Mouse (Mus musculus): ENCODE results near the gene Tbx15. TPM values are rescaled to one million over a fixed set of nuclear protein-coding genes. Genes with fewer than 3 reads are reported as not detected.

Tbx15 gene
- total RNA-seq, 1 experiment from 2014 or later: not detected

DNA sequence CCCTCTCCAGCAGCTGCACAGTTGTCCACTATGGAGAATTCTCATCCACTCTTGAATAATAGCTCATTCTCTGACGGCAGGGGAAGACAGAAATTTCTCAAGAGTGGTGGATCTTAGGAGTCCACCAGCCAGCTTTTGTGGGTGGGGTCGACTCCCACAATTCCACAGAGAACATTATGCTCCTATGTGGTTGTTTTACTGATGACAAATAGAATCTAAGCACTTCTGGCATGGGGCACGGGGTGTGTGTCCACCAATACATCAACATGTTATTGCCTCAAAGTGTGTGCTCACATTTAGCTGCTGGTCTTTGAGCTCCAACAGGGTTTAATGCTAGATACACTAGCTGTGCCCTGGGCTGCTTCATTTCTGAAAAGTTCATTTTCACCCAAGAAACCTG lies 6.4 kb downstream of the Tbx15 start:
- no peak for ATAC-seq (replicated peaks in 1 of 2; ENCODE audit: insufficient read depth in 1 of 2, low FRiP score in 2 of 2, low TSS enrichment in 1 of 2, low read depth in 1 of 2, poor library complexity in 2 of 2, severe bottlenecking in 2 of 2)

DNA sequence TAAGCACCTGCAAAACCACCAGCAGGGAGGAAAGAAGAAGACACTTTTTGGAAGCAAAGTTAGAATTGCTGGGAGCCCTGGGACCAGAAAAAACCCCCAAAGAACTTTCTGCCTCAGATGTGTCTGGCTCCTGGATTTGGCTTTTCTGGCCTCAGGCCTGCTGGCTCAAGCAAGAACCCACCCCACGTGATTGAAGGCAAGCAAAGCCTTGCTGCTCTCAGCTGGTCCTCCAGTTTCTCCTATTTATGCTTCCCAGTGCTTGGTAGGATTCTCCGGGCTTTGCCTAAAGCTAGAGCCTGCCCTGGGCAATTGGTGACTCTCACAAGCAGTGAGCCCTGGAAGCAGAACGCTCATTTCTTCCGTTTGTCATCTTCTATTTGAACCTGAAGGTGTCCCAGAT lies 7.4 kb downstream of the Tbx15 start:
- ATAC-seq (replicated peaks in 1 of 2; ENCODE audit: insufficient read depth in 1 of 2, low FRiP score in 2 of 2, low TSS enrichment in 1 of 2, low read depth in 1 of 2, poor library complexity in 2 of 2, severe bottlenecking in 2 of 2): no peak

- no peak for ATAC-seq (replicated peaks in 1 of 2; ENCODE audit: insufficient read depth in 1 of 2, low FRiP score in 2 of 2, low TSS enrichment in 1 of 2, low read depth in 1 of 2, poor library complexity in 2 of 2, severe bottlenecking in 2 of 2)
Observed at GRCm38 (mm10) chr3:99247996-99248801, 8.0 kb downstream of the Tbx15 start.

DNA sequence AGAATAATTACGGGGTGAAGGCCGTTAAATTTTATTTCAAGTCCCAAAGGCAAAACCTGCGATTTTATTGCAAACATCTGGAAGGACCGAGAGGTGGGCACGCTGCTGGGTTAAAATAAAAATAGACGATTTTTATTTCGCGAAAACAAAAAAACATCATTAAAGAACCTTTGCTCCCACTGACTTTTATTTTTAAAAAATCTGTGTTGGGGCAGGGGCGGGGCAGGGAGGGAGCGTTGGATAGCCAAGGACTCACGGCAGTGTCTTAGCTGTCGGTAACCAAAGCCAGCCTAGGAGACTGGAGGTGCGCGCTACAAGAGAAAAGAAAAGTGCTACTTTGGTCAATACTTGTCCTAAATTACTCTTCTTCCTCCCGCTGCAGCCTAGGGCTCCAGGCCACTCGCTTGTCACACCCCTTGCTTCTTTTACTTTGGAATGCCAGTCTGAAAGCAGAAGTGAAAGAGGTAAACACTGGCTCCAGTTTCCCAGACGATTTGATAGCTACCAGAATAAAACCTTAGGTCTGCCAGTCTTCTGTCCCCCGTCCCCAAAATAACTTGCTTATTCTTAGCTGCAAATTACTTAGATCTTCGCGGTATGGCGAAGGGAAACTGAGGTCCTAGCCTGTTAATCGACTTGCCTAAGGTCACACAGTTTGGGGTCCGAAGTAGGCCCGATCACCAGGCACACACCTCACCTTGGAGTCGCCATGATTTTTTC lies 8.8 kb downstream of the Tbx15 start:
- no peak for ATAC-seq (replicated peaks in 1 of 2; ENCODE audit: insufficient read depth in 1 of 2, low FRiP score in 2 of 2, low TSS enrichment in 1 of 2, low read depth in 1 of 2, poor library complexity in 2 of 2, severe bottlenecking in 2 of 2)

GRCm38 (mm10) chr3:99249551-99249870 lies 9.3 kb downstream of the Tbx15 start:
- ATAC-seq (replicated peaks in 1 of 2; ENCODE audit: insufficient read depth in 1 of 2, low FRiP score in 2 of 2, low TSS enrichment in 1 of 2, low read depth in 1 of 2, poor library complexity in 2 of 2, severe bottlenecking in 2 of 2): no peak

- no peak for ATAC-seq (replicated peaks in 1 of 2; ENCODE audit: insufficient read depth in 1 of 2, low FRiP score in 2 of 2, low TSS enrichment in 1 of 2, low read depth in 1 of 2, poor library complexity in 2 of 2, severe bottlenecking in 2 of 2)
Observed at GRCm38 (mm10) chr3:99249906-99250305, 9.7 kb downstream of the Tbx15 start.

DNA sequence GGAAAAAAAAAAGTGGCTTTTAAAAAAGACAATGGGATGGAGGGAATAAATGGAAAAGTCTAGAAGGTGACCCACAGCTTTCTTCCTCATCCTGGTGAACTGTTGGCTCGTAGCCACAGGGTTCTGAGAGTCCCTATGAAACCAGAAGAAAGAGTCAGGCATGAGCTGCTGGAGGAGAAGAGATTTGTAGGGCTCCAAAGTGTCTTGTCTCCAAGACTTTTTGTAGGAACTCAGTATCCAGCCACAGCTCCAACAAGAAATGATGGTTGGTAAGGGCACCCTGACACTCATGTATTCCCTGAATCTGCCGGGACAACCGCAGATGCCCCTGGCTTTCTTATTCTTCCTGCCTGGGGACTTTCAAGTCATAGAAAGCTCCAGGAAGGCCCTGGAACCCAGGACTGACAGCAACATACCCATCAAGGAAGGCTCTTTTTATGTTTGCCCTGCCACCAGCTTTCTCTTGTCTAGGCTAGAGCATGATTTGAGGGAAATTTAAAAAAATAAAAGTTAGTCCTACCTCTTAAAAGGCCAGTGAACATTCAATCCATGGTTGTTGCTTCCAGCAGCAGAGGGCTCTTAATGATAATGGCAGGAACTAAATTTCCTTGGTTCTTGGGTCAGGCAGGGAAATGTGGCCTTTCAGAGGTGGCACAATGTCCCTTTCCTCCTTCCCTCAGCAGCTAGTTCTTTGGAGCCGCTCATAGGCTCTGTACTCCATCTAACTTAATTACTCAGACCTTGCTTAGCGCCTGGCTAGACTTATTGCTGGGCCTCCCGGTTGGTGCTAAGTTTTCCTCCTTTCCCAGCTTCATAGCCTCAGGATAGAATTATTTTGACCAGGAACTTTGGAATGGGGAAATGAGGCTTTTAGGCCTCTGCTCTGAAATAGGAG lies 11.3 kb downstream of the Tbx15 start:
- no peak for ATAC-seq (replicated peaks in 1 of 2; ENCODE audit: insufficient read depth in 1 of 2, low FRiP score in 2 of 2, low TSS enrichment in 1 of 2, low read depth in 1 of 2, poor library complexity in 2 of 2, severe bottlenecking in 2 of 2)

DNA sequence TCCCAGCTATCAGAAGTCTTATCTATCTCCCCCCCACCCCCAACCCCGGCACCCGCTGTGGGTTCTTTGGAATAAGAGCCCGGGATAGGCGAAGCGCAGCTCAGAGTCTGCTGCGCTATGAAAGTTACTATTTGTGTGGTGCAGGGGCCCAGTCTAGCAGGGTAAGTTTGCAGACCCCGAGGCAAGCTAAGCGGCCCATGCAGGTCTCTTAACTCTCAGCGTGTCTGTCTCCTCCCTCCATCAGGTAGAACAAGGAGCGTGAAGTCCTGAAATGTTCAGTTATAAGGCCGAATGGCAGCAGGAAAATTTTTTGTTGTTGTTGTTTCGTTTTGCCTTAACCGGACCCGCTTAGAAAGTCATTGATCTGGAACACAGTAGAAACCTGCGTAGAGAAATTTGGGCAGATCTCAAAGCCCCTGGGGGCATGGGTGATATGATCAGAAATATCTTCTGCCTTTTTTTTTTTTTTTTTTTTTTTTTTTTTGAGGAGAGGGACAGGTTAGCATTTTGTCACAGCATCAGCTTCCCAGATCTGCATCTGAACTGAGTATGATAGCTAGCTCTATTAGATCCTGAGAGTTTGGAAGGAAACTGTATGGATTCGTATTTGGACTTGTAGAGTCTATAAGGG lies 12.4 kb downstream of the Tbx15 start:
- no peak for ATAC-seq (replicated peaks in 1 of 2; ENCODE audit: insufficient read depth in 1 of 2, low FRiP score in 2 of 2, low TSS enrichment in 1 of 2, low read depth in 1 of 2, poor library complexity in 2 of 2, severe bottlenecking in 2 of 2)

GRCm38 (mm10) chr3:99253092-99253488 lies 12.9 kb downstream of the Tbx15 start:
- no peak for ATAC-seq (replicated peaks in 1 of 2; ENCODE audit: insufficient read depth in 1 of 2, low FRiP score in 2 of 2, low TSS enrichment in 1 of 2, low read depth in 1 of 2, poor library complexity in 2 of 2, severe bottlenecking in 2 of 2)

DNA sequence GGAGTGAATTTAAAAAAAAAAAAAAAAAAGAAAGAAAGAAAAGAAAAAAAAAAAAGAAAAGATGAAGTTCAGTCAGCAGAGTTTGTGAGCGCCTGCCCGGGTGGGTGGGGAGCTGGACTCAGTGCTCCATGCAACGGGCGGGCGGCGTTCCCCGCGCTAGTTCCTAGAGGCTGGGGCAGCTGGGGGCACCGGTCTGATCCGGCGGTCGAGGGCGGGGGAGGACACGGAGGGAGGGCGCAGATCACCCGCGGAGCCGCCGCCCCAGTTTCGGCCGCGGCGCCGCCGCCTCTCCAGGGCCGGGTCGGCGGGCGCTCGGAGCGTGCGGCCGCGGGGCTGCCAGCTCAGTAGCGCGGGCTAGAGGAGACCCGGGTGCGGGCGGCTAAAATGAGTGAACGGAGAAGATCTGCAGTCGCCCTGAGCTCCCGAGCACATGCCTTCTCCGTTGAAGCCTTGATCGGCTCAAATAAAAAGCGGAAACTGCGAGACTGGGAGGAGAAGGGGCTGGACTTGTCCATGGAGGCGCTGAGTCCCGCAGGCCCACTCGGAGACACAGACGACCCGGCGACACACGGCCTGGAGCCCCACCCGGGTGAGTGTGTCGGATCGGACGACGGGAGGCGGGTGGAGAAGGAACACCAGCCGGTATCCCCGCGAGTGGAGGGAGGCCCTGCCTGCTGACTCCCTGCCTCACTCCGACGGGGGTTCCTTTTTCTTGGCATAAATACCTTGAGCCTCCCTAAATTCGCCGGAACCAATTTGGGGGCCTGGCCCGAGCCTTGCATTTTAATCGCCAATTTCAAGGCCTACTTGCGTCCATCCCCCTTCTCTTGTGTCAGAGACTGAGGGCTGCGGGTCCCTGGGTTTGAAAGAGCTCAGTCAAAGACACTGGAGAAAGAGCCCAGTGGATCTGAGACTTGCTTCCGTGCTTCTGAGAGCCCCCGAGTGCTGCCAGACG lies 13.6 kb downstream of the Tbx15 start:
- ATAC-seq (replicated peaks in 1 of 2; ENCODE audit: insufficient read depth in 1 of 2, low FRiP score in 2 of 2, low TSS enrichment in 1 of 2, low read depth in 1 of 2, poor library complexity in 2 of 2, severe bottlenecking in 2 of 2): peak; percentile 21 to 40

DNA sequence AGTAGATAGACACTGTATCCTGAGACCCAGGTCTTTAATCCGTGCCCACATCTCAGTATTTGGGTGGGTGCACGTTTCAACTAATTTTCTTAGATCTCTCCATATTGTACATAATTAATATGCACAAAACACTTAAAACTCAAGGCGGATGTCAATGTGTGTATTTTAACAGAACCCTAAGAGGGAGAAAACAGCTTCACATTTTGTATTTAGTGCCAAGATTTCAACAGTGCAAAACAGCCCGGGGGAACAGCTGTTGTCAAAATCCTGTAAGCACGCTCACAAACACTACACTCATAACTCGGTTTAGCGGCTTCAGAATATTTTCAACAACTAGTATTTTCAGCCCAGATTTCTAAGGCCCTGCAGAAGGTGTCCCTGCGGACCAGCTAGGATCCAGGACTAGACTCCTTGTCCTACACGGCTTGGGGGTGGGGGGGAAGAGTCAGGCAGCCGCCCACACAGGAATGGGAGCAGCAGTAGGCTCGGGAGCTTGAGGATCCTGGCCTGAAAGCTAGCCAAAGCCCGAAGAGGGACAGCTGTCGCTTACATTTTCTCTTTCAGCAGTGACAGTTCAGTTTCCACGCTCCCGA lies 14.5 kb downstream of the Tbx15 start:
- ATAC-seq (replicated peaks in 1 of 2; ENCODE audit: insufficient read depth in 1 of 2, low FRiP score in 2 of 2, low TSS enrichment in 1 of 2, low read depth in 1 of 2, poor library complexity in 2 of 2, severe bottlenecking in 2 of 2): no peak

- no peak for ATAC-seq (replicated peaks in 1 of 2; ENCODE audit: insufficient read depth in 1 of 2, low FRiP score in 2 of 2, low TSS enrichment in 1 of 2, low read depth in 1 of 2, poor library complexity in 2 of 2, severe bottlenecking in 2 of 2)
Observed at GRCm38 (mm10) chr3:99255411-99256365, 15.5 kb downstream of the Tbx15 start.

GRCm38 (mm10) chr3:99256366-99256750 lies 16.2 kb downstream of the Tbx15 start:
- ATAC-seq (replicated peaks in 1 of 2; ENCODE audit: insufficient read depth in 1 of 2, low FRiP score in 2 of 2, low TSS enrichment in 1 of 2, low read depth in 1 of 2, poor library complexity in 2 of 2, severe bottlenecking in 2 of 2): no peak

DNA sequence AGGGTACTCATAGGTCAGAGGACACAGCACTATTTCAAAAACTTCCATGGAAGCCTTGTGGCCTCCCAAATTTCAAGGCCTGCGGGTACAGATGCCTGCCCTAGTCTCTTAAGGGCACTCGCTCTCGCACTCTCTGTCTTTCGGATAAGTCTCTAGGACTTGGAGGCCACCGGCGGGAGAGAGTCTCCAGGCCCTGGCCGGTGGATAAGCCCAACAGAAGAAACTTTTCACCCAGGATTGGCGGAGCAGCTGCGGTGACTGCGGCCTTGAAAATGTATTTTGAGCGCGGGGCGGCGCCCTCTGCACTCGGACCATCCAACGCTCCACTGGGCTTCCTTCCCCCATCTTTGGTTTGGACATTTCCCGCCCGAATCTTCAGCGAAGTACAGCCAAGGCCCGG lies 16.6 kb downstream of the Tbx15 start:
- no peak for ATAC-seq (replicated peaks in 1 of 2; ENCODE audit: insufficient read depth in 1 of 2, low FRiP score in 2 of 2, low TSS enrichment in 1 of 2, low read depth in 1 of 2, poor library complexity in 2 of 2, severe bottlenecking in 2 of 2)

Data from hematopoietic stem cell, adult 5-6 weeks (primary cell).